Mouse (Mus musculus): ENCODE measurements at regions not wholly inside any gene's neighbourhood (a gene's known extent, or its start where the extent isn't known, plus 50 kb on each side); places are given as distances from the start of the nearest gene placed in this dataset.

DNA sequence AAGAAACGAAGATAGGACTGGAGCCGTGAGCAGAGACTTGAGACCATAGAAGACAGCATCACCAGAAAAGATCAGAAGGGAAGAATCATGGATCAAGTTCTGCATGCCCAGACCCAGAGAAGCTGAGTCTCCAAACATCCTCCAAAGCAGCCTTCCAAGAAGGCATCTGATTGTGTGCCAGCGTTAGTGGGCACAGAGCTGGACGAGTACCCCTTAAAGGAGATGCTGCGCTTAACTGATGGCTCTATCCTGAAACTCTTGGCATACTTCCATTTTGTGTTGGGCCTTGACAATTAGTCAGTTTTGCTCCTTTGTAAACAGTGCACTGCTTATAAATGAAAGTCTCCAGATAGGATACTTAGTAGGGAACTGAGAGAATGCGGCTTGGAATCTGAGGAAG is 119.8 kb downstream of the Il20rb start:
- TF ChIP-seq CTCF (IDR thresholded peaks at IDR 0.05; ENCODE audit: low read depth, low read length): no peak
- TF ChIP-seq POLR2A (IDR thresholded peaks at IDR 0.05; ENCODE audit: extremely low read depth, insufficient read depth, low read length): no peak
